Mouse (Mus musculus) spleen, adult 2 months (tissue): ENCODE measurements around the gene Rasgef1b. TPM values are rescaled to one million over a fixed set of nuclear protein-coding genes. Genes with fewer than 3 reads are reported as not detected.
"Not testable (repeated sequence)": the region's sequence is repeated elsewhere in the genome, so short reads cannot be mapped to it uniquely, and the experiment has no call there.

Experiments
- DNase-seq, 2 experiments: peaks; one replicate each; pipeline versions ENCODE4 v3.0.0 to v3.0.0-alpha.2; 2012 to 2021; ENCODE audit warnings: low spot score in 2 of 2, low read depth in 1 of 2
- H3K27ac ChIP-seq: fragments of 200-500 bp; 2 replicates; pipeline ENCODE4 v1.5.1; 2012; ENCODE audit warnings: low read length, inconsistent platforms; ENCODE audit not compliant: insufficient read depth
- H3K27me3 ChIP-seq: fragments of 200-500 bp; 2 replicates; pipeline ENCODE4 v1.6.1; 2012; ENCODE audit warnings: mild to moderate bottlenecking, moderate library complexity, low read length, inconsistent platforms; ENCODE audit not compliant: control insufficient read depth, insufficient read depth
- H3K36me3 ChIP-seq: fragments of 200-500 bp; 2 replicates; pipeline ENCODE4 v1.6.1; 2012; ENCODE audit warnings: mild to moderate bottlenecking, low read length, inconsistent platforms; ENCODE audit not compliant: control insufficient read depth, insufficient read depth
- H3K4me1 ChIP-seq: fragments of 200-500 bp; 2 replicates; pipeline ENCODE4 v1.6.1; 2011; ENCODE audit warnings: inconsistent platforms; ENCODE audit not compliant: control insufficient read depth, insufficient read depth, insufficient read length
- H3K4me3 ChIP-seq: fragments of 200-500 bp; 2 replicates; pipeline ENCODE4 v1.5.1; 2011; ENCODE audit warnings: mild to moderate bottlenecking, inconsistent platforms; ENCODE audit not compliant: insufficient read depth, insufficient read length; ENCODE audit errors: extremely low read depth
- CTCF ChIP-seq: fragments of 200-500 bp; IDR thresholded peaks from 2 replicates; pipeline ENCODE4 v1.5.1; 2011; ENCODE audit warnings: mild to moderate bottlenecking, inconsistent platforms; ENCODE audit not compliant: insufficient read depth, insufficient read length, insufficient replicate concordance; ENCODE audit errors: extremely low read depth
- POLR2A ChIP-seq: fragments of 200-500 bp; IDR thresholded peaks from 2 replicates; pipeline ENCODE4 v1.6.1; 2011; ENCODE audit warnings: low read depth, low read length, inconsistent platforms
- WGBS: fragments of 180-500 bp; shearing (Covaris S2); methylation state at CpG from one replicate; pipeline ENCODE4 v1.1.7; 2018; 5-methylcytosine and 5-hydroxymethylcytosine counted together
- polyA plus RNA-seq: library from polyadenylated mRNA; depleted of rRNA; stranded (reverse); fragments of >200 nt; gene quantifications from 2 replicates; pipeline ENCODE4 v1.2.3, GENCODE M21; 2012

Gene Rasgef1b
- polyA plus RNA-seq, 1 experiment = 13.9 TPM

GRCm38 (mm10) chr5:99218385-99218784, 510.5 kb downstream of the Rasgef1b start:
- Histone ChIP-seq H3K27me3 (no peaks in the 10 kb centered on the region), H3K4me3 (no peak overlapping the region), H3K4me1 (peaks cover 3% of the 10 kb centered on the region; the same call in 1 of the 2 replicates), H3K27ac (no peak overlapping the region), H3K36me3 (peaks cover 52% of the 10 kb centered on the region)
- WGBS = 93% methylated on average over 5 of the region's 5 CpGs
- DNase-seq = no peak
- no peak for TF ChIP-seq CTCF
- no peak for TF ChIP-seq POLR2A

GRCm38 (mm10) chr5:99216588-99217152, 512.2 kb downstream of the Rasgef1b start:
- H3K27me3 ChIP-seq, H3K27ac ChIP-seq, H3K4me3 ChIP-seq, DNase-seq, H3K4me1 ChIP-seq: not testable (repeated sequence)
- 94% methylated on average over 1 of the region's 1 CpGs for WGBS
- H3K36me3 ChIP-seq = peaks cover 38% of the 10 kb centered on the region

GRCm38 (mm10) chr5:99215207-99216157, 513.4 kb downstream of the Rasgef1b start:
- TF ChIP-seq CTCF (no peak), POLR2A (no peak)
- DNase-seq = no peak

GRCm38 (mm10) chr5:99214400-99214799, 514.5 kb downstream of the Rasgef1b start:
- WGBS = 57% methylated on average over 6 of the region's 6 CpGs
- H3K27ac ChIP-seq = no peak overlapping the region
- peaks cover 23% of the 10 kb centered on the region for H3K36me3 ChIP-seq

More at GRCm38 (mm10) chr5:99215207-99216157, 513.4 kb downstream of the Rasgef1b start:
- Histone ChIP-seq H3K27me3 (no peaks in the 10 kb centered on the region), H3K4me3 (no peak overlapping the region), H3K4me1 (peaks cover 3% of the 10 kb centered on the region; the same call in 1 of the 2 replicates), H3K36me3 (peaks cover 27% of the 10 kb centered on the region), H3K27ac (no peak overlapping the region)
- 79% methylated on average over 7 of the region's 7 CpGs for WGBS

GRCm38 (mm10) chr5:99213211-99213610, 515.7 kb downstream of the Rasgef1b start:
- Histone ChIP-seq H3K36me3 (peaks cover 12% of the 10 kb centered on the region), H3K27ac (no peak overlapping the region), H3K4me3 (no peak overlapping the region), H3K27me3 (no peaks in the 10 kb centered on the region; the same call in 1 of the 2 replicates), H3K4me1 (peaks cover 3% of the 10 kb centered on the region; the same call in 1 of the 2 replicates)
- no peak for DNase-seq
- WGBS = 91% methylated on average over 6 of the region's 6 CpGs
- no peak for TF ChIP-seq CTCF
- no peak for TF ChIP-seq POLR2A

More at GRCm38 (mm10) chr5:99214400-99214799, 514.5 kb downstream of the Rasgef1b start:
- peak in 1 of 2 experiments; percentile 15 for DNase-seq
- no peaks in the 10 kb centered on the region; the same call in 1 of the 2 replicates for H3K27me3 ChIP-seq
- H3K4me3 ChIP-seq = no peak overlapping the region
- peaks cover 3% of the 10 kb centered on the region; the same call in 1 of the 2 replicates for H3K4me1 ChIP-seq
- TF ChIP-seq POLR2A = no peak
- no peak for TF ChIP-seq CTCF

- H3K36me3 ChIP-seq = no peaks in the 10 kb centered on the region
- no peak for TF ChIP-seq CTCF
- no peaks in the 10 kb centered on the region for H3K27me3 ChIP-seq
- no peak overlapping the region for H3K4me3 ChIP-seq
- WGBS = 47% methylated on average over 2 of the region's 2 CpGs
- H3K4me1 ChIP-seq = no peaks in the 10 kb centered on the region
- DNase-seq = no peak
- H3K27ac ChIP-seq = no peak overlapping the region
Observed at GRCm38 (mm10) chr5:99203475-99203874, 525.4 kb downstream of the Rasgef1b start.
